In genomic region chr5:21527488-21527911, GRCm38 (mm10) we compare ENCODE assay signal across 11 mouse cellular contexts. TPM values are rescaled to one million over a fixed set of nuclear protein-coding genes. Genes with fewer than 3 reads are reported as not detected.
DNase-seq lines count a peak whose midpoint lies in the region; ATAC-seq lines count a peak whose summit lies in the region.
"Had no signal": no experiment of that assay in that cellular context is flagged by ENCODE, and none has a peak within 500 bp of the region (broad histone marks: within the 10 kb centered on the region; RNA-seq: fewer than 3 reads in every experiment).

No protein-coding gene starts in this region.

- 70% methylated on average over 4 of the region's 4 CpGs for WGBS in kidney, embryonic 16.5 days

- no peak overlapping the region for H3K4me2 ChIP-seq in kidney, embryonic 16.5 days (replicated peaks; ENCODE audit: low read depth, low read length)

- no peaks in the 10 kb centered on the region; the same call in 1 of the 2 replicates for H3K9me3 ChIP-seq in kidney, embryonic 16.5 days (ENCODE audit: low read length)

- H3K36me3 ChIP-seq in kidney, embryonic 16.5 days (ENCODE audit: insufficient read depth, low read length), result no peaks in the 10 kb centered on the region

- no peak overlapping the region for H3K4me3 ChIP-seq in kidney, embryonic 16.5 days (ENCODE audit: low read length)

- no peak overlapping the region for H3K9ac ChIP-seq in kidney, embryonic 16.5 days (replicated peaks; ENCODE audit: low read length)
- H3K9ac ChIP-seq: forebrain, postnatal 0 days; liver, postnatal 0 days had no signal

- intact Hi-C loops in heart, postnatal 36 days (cut with DNase I), result no loop called here

- H3K27me3 ChIP-seq in kidney, embryonic 16.5 days (ENCODE audit: insufficient read depth, low read length), result no peaks in the 10 kb centered on the region

- H3K4me1 ChIP-seq in kidney, embryonic 16.5 days (ENCODE audit: insufficient read depth, low read length), result no peaks in the 10 kb centered on the region

- H3K27ac ChIP-seq in kidney, embryonic 16.5 days (ENCODE audit: low read length), result peak overlapping the region; percentile 76

- ATAC-seq in kidney, embryonic 16.5 days (ENCODE audit: low FRiP score, low TSS enrichment), result no peak
- ATAC-seq in frontal cortex, adult (ENCODE audit: low TSS enrichment), result no peak
- ATAC-seq in CD4-positive, CD25-positive, alpha-beta regulatory T cell, adult 4 months, result no peak
- ATAC-seq: forebrain, postnatal 0 days; liver, postnatal 0 days had no signal

- DNase-seq in kidney, postnatal 36 days, result no peak
- peak; percentile 18 to 52 for DNase-seq in gastrocnemius, adult 8-10 months (ENCODE audit: low spot score in 2 of 2)
- DNase-seq in heart, postnatal 36 days, result peak; percentile 44 to 49
- DNase-seq in ovary, postnatal 14 days (ENCODE audit: low spot score), result peak; percentile 28
- DNase-seq in spleen, postnatal 10 days (ENCODE audit: low spot score in 2 of 2), result no peak
- DNase-seq: cerebellum, postnatal 10 days; forebrain, postnatal 0 days; liver, postnatal 0 days had no signal

RNA-seq across cellular contexts. Expression of gene Lrrc17, which starts 15.9 kb away (rescaled TPM):
- polyA plus RNA-seq in kidney, embryonic 16.5 days (2015; fragmentation: Nextera tagmentation; extraction: Ambion mirVana), result 43.8 and 48.5 TPM in 2 replicates
- total RNA-seq in gastrocnemius, adult 8-10 months (2022), result 1 to 10 TPM in 2 of 4 experiments, under 1 TPM in 2; 0.89 to 2.0 (median 1.0) TPM
- 1 to 10 TPM; 2.7 to 3.5 TPM for total RNA-seq in heart, postnatal 36 days (2021)
- polyA plus RNA-seq in CD4-positive, CD25-positive, alpha-beta regulatory T cell, adult 4 months (2017; shearing (Covaris generic)), result not detected

Comparison
In these comparisons a context has a peak if more than half of its experiments do, and no peak if none do; other contexts are left out.
1. DNase-seq: peak in gastrocnemius, adult 8-10 months (2 of 2), heart, postnatal 36 days (2 of 2) and ovary, postnatal 14 days (single experiment); none in kidney, postnatal 36 days (0 of 2) and spleen, postnatal 10 days (0 of 2).